Mouse (Mus musculus) cerebellum, postnatal 10 days (tissue): ENCODE results near the gene Abca7.
A peak's percentile ranks its signal among the peaks of the same experiment; 100 is the strongest.
"Not testable (repeated sequence)": the region's sequence is repeated elsewhere in the genome, so short reads cannot be mapped to it uniquely, and the experiment has no call there.

ENCODE experiments used
- DNase-seq, 2 experiments: peaks; one replicate each; pipeline ENCODE4 v3.0.0; 2021; ENCODE audit warnings: mixed read lengths in 2 of 2

The Abca7 gene

DNA sequence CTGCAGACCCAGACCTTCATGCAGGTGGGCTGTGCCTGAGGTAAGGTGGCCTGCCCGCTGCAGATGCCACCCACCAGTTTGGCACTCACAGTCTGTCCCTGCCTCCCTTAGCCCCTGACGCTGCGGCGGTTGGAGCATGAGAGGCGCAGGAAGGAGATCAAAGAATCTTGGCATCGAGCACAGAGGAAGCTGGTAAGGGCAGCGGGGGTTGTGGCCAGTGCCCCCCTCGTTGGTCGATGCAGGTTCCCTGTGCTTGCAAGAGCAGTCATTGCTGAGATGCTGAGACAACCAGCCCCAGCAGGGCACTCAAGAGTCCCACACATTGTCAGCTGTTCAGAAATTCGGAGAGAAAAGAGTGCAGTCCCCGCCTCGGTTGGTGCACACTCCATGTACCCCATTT is 25.9 kb downstream of the Abca7 start:
- DNase-seq, result no peak

DNA sequence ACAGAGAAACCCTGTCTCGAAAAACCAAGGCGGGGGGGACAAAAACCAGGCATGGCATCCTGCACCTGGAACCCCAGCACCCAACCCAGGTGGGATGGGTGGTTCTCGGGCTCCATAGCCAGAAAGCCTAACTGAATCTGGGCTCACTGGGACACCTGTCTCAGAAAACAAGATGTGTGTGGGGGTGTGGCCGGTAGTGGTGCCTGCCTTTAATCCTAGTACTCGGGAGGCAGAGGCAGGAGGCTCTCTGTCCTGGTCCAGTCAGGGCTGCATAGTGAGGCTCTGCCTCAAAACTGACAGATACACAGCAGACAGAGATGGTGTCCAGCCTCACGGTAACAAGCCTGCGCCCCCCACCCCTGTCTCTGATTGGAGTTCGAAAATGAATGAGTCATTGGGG is 26.5 kb downstream of the Abca7 start:
- no peak for DNase-seq

DNA sequence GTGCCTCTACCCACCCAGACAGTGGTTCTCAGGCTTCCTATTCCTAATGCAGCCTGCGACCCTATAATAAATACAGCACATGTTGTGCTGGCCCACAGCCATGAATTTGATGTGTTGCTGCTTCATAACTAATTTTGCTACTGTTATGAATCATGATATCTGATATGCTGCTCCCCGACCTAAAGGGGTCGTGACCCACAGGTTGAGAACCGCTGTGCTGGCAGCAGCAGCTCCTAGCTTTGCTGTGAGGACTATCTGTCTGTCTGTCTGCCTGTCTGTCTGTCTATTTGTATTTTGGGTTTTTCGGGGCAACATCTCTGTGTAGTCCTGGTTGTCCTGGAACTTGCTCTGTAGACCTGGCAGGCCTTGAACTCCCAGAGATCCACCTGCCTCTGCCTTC is 27.5 kb downstream of the Abca7 start:
- DNase-seq, result no peak

DNA sequence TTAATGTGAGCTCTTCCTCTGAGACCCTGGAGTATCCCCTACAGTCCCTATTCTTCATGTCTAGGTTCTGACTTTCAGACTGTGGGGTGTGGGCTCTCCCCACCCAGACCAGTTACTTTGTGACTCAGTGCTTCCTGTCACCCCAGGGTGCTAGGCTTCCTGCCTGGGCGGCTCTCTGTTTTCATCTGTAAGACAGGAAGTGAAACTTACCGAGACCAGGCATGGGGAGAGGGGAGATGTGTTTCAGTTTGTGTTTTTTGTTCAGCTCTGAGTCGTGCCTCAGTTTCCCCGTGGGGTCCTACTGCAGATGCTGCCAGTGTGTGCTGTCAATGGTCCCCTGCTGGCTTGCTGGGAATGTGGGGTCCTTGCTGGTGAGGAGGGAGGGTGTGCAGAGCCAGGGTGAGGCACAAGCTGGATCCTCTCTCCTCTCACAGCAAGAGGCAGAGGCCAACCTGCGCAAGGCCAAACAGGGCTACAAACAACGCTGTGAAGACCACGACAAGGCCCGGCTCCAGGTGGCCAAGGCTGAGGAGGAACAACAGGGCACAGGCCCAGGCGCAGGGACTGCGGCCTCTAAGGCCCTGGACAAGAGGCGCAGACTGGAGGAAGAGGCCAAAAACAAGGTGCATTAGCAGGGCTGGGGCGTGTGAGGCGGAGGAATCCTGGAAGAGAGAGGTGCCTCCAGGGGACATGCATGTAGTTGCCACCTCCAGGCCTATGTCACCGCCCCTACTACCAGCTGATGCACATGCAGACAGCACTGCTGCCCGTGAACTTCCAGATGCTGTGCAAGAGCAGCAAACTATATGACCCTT is 28.1 kb downstream of the Abca7 start:
- no peak for DNase-seq

DNA sequence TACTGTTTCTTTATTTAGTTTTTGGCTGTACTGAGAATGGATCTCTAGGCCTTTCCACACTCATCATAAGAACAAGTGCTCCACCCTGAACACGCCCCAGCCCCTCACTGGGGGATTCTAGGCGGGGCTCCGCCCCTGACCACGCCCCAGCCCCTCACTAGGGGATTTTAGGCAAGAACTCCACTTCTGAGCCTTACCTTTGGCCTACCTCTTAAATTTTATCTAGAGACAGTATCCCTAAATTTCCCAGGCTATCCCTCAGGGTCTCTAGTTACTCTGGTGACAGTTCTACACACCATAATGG is 28.7 kb downstream of the Abca7 start:
- no peak for DNase-seq

DNA sequence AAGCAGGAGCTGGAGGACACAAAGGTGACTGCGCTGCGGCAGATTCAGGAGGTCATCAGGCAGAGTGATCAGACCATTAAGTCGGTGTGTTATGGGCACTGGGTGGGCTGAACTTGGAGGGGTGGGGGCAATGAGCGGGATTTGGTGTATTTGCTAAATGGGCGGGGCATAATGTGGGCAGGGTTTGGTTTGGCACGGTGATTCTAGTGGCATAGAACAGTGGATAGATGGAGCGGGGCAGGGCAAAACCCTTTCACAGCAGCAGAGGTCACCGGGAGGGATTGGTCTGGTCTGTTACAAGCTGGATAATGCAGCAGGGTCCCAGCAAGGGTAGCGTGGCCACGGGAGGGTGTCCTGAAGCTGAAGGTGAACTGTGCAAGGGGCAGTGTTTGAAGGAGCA is 29.2 kb downstream of the Abca7 start:
- no peak for DNase-seq

DNA sequence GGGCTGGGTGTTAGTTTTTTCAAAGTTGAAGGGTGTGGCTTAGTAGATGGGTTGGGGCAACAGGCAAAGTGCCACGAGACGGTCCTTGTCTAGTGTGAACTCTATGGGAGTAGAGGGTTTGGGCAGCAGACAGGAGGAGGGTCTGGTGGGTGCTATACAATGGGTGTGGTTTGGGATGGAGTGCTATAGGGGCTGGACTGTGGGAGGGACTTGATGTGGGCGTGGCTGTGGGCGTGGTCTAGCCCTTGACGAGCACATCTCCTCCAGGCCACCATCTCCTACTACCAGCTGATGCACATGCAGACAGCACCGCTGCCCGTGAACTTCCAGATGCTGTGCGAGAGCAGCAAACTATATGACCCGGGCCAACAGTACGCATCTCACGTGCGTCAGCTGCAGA is 29.6 kb downstream of the Abca7 start:
- no peak for DNase-seq

DNA sequence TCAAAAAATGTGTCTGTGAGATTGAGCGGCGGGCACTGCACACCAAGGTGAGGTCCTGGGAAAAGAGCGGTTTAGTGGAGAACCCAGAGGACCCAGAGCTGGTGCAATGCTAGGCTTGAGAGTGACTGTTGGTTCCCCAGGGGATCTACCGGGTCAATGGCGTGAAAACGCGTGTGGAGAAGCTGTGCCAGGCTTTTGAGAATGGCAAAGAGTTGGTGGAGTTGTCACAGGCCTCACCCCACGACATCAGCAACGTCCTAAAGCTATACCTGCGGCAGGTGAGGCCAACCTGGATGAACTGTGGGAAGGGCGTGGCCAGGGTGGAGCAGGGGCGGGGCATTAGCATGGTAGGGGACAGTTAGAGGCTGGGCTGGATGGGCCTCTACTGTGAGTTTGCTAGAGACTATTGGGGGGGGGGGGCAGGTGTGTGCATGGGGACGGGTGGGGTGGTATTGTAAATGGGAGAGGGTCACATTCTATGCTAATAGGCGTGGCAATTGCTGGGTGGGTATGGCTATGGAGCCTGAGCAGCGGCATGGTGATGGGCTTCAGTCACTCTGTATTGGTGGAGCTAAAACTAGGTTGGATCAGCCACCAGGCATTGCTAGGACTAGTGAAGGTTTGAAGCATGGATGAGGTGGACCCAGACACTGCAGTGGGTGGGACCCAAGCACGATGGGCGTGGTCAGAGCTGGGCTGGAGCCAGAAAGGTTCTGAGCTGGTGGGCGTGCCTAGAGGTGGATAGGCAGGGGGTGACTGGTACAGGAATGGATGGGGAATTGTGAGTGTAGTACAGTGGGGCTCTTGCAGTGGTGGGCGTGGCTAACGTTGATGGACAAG is 31.6 kb downstream of the Abca7 start:
- DNase-seq, result no peak

DNA sequence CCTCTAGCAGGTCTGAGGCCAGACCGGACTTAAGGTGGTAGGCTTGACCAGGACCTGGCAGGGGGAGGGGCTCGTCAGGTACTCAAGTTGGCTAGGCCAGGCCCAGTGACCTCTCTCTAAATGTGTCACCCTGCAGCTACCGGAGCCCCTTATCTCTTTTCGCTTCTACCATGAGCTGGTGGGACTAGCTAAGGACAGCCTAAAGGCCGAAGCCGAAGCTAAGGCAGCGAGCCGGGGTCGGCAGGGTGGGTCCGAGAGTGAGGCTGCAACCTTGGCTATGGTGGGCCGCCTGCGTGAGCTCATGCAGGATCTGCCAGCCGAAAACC is 32.2 kb downstream of the Abca7 start:
- no peak for DNase-seq

DNA sequence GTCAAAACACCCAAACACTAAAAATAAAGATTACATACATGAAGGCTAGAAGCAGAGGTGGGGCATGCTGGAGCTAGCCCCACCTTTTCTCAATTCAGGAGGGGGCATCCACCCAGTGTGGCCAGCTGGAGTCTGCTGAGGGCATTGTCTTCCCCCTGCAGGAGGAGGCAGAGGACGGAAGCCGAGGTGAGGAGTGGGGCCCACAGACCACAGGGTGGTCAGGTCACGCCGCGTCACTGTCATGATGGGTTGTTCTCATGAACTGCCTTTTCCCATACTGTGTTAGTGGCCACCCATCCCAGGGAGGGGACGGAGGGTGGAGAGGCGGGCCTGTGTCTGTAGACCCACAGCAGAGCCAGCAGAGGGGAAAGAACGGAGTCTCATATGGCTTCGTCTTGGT is 33.9 kb downstream of the Abca7 start:
- DNase-seq, result no peak

DNA sequence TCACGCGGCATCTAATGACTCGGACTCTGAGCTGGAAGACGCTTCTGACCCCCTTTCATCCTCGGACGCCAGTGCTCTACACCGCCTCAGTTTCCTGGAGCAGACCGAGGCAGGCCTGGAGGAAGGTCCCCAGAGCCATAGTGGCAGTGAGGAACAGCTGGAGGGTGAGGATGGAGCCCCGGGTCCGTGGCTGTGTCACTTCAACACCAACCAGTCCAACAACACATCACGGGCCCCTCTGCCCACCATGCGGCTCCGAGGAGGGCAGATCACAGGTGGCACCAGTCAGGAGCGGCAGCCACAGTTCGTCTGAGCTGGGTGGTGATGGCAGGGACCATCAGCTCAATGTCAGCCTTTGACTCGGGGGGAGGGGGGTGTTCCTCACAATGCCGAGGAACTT is 34.4 kb downstream of the Abca7 start:
- DNase-seq, result no peak

DNA sequence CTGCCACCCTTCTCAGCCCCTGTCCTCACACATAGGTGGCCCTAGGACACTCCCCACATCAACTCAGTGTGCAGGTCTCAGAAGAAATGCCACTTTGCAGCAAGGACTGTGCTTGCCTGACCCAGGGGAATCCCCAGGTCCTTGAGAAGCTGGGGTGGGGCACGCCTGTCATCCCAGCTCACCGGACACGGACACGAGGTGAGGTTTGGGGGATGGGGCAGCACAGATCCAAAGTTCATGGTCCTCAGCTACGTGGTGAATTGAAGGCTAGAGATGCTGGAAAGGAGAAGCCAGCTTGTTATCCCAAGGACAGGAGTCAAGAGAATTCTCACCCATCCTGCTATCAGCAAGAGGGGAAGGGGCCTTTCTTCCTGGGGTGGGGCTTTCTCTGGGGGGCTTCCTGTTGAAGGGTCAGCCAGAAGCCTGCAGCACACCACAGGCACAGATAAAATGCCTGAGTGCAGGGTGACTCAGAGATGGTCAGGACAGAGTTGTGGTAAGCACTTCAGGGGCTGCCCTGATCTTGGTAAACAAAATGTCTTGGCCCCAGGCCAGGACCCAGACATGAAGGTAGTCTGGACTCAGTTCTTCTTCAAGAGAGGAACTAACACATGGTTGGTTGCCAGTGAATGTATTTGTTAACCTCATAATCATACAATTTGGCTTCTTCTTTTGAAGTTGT is 36.6 kb downstream of the Abca7 start:
- no peak for DNase-seq

DNA sequence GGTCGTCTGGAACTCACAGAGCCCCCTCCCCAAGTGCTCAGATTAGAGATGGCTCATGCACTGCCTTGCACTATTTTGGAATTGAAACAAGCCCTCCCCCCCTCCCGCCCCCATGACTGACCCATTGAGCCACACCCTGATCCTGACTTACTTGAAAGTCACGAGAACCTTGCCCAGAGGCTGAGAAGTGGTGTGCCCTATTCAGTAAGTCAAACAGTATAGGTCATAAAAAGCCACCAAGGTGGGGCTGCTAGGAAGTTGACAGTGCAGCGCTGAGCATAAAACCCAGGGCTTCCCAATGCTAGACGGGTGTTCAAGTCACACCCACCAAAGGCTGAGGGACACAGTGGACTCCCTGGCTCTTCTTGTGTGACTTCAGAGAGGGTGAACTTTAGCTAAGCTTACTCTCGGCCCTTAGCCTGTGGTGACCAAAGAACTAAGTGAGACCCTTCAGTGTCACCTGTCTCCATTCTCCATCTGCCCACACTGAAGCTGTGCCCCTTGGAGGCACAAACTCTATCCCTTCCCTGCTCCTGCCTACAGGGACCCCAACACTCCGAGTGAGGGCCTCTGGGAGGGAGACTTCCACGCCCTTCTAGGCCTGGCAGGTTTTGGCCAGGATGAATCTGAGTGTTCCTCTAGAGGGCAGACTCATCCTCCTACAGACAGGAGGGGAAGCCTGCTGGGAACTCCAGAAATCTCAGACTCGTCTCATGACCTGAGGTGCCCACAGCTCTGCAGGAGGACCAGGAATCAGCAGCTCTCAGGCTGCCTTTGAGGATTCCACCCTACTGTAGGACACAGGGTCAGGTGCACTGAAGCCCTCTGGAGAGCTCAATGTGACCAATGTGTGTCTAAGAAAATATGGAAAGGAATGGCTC is 37.5 kb downstream of the Abca7 start:
- peak; percentile 56 to 59 for DNase-seq

DNA sequence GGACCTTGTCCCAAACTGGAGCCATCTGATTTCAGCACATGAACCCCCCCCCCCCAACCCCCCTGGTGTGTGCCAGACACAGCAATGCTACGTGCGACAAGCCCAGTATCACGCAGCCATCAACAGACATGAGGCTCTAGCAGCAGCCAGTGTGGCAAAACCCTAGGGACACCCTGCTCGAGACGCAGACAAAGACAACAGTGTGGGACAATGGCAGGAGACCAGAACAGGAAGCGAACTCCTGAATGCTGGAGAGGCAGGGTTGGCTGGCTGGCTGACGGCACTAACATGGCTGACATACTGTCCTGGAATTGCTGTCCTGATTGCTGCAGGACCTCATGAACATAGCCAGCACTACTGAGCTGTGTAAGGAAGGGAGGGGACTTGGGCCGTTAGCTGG is 38.9 kb downstream of the Abca7 start:
- no peak for DNase-seq

DNA sequence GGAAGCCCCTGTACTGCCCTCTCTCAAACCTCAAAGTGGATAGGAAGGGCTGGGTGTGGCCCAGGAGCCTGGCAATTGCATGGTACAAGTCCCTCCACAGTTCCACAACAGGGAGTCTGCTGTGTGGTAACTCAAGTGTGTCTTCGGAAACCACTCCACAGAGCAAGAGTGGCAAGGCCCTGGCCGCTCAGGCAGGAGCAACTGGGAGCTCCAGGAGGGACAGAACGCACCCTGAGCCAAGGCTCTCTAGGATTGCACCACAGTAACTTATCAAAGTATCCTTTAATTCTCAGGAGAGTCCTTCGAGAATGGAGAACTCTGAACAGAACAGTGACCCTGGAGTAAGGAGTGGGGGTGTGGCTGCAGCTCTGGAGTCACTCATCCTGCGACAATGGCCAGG is 39.4 kb downstream of the Abca7 start:
- no peak for DNase-seq

DNA sequence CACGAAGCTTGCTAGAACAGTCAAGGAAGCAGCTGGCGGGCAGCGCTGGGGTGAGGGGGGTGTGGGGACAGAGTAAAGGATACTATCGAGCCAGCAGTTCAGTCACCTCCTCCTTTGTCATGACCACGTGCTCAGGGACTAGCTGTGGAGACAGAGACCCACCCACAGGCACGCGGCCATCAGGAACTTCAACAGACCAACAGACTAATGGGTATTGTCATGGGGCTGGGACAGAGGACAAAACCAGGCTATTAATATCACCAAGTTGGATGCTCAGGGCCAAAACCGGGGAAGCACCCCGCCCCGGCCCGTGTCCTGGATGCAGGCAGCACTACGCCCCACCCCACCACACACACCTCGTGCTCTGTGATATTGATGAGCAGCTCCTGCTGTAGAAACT is 40.5 kb downstream of the Abca7 start:
- DNase-seq, result no peak

DNA sequence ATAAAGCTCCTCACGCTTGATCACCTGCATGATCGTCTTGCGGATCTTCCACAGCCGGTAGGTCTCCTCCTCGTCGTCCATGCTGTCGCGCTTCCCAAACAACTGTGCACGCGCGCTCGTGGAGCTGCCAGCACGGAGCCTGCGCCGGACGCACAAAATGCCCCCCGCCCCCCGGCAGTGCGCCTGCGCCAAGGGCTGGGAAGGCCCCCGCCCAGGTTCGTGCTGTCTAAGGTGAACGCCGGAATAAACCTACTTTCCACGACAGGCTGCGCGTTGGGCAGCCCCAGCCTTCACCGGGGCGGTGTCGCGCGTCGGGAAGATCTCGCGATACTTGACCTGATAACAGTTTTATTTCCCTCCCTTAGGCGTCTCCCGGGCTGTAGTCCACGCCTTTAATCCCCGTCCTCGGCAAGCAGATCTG is 43.3 kb downstream of the Abca7 start, which contains the start of gene Polr2e:
Gene Polr2e (minus strand): TSS at position 237 of the 421 bp plus-strand sequence.
- DNase-seq, result peak; percentile 97 to 99

DNA sequence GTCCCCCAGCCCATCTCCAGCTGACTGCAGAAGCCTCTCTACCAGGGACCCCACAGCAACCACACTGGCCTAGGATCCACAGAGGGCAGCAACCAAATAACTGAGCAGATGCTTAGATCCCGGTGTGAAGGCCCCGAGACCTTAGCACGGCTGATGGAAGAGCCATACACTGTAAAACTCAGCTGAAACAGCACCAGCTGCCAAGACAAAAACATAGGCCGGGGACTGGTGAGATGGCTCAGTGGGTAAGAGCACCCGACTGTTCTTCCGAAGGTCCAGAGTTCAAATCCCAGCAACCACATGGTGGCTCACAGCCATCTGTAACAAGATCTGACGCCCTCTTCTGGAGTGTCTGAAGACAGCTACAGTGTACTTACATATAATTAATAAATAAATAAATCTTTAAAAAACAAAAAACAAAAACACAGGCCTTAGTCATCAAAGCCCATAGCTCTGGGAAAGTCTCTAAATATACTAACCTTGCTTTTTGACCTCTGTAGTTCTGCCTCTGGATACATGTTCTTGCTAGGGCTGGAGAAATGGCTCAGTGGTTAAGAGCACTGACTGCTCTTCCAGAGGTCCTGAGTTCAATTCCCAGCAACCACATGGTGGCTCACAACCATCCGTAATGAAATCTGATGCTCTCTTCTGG is 45.2 kb downstream of the Abca7 start:
- DNase-seq, result not testable (repeated sequence)

DNA sequence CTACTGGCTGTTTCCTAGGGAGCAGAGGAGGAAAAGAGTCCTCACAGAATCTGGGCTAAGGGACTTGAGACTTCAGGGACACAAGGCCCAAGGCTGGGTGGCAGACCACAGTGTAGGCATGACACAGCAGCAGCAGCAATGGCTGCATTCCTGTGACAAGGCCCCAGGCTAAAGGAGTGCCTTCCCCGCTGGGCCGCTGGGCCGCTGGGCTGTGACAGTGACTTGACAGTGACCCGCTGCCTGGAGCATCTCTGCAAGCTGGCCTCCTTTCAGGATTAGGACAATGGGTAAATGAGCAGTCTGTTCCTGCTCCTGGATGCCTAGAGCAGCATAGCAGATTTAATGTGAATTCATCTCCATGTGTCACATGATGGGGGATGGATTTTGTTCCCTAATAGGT is 47.8 kb downstream of the Abca7 start:
- DNase-seq, result no peak

DNA sequence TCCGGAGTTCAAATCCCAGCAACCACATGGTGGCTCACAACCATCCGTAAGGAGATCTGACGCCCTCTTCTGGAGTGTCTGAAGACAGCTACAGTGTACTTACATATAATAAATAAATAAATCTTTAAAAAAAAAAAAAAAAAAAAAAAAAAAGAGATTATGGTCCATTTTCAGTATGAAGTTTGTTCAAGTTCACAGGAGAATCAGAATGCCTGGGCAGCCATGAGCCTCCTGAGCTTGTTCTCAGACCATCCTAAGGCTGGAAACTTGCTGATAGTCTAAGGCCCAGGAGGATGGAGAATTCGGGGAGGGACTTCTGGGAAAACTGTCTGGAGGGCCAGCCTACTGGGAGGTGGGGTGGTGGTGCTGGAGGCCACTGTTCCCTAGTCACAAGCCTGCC is 49.1 kb downstream of the Abca7 start:
- DNase-seq, result not testable (repeated sequence)

DNA sequence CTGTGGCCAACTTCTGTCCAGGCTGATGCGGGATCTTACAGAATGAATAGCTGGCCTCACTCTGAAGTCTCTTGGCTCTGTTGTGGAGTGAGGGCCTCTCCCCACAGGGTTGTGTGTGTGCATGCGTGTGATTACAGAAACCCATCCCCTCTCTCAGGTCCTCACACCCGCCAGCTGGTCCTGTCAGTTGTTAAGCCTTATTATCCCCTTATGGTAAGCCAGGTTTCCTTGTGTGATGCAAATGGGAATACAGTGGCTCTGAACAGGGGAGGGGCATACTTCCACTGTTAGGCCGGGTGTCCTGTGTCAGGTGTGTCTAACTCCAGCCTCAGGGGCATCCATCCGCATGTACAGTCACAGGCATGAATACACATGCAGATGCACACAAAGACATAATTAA is 49.5 kb downstream of the Abca7 start:
- DNase-seq, result no peak

DNA sequence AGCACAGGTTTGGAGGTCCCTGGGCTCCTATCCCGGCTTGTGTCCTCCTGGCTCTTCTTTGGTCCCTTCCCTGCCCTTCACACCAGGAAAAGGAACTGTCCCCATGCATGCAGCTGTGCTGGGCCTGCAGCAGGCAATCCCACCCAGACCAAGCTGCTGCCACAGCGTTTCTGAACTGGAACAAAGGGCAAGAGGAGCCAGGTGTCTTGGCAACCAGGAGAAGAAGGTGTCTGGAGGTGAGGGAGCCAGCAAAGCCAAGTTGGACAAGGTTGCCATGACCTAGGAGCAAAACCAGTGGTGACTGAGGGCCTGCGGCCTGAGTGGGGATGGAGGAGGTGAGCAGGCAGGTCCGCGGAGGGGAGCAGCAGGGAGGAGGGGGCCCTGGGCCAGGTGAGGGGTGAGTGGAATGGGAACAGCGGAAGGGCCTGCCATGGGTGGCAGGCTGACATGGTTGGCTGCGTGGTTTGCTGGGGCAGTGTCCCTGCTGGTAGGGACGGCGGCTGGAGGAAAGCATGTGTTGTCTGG is 50.8 kb downstream of the Abca7 start, which contains the start of gene Gpx4:
Gene Gpx4 (plus strand): TSS at position 126 of the 525 bp plus-strand sequence.
- no peak for DNase-seq
